Mouse (Mus musculus): ENCODE data around the gene Mlip.

DNA sequence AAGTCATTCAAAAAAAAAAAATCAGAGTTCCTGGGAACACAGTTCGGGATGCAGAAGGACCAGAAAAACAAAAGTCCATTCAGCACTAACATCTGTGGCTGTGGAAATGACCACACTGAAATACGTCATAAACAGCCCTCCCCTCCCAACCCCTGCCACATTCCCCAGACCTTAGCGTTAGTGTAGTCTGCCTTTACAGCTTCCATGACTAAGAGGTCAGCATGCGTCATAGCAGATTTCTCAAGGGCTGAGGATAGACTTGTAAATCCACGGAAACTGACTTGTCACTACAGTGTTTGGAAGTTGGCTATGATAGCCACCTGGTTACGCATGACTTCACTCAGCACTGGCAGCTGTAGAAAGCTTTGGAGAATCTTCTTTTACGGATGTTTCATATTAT is 8.5 kb downstream of the Mlip start:
- no peak for TF ChIP-seq FLI1 (IDR thresholded peaks at IDR 0.05; ENCODE audit: low read length)
- no peak for TF ChIP-seq GATA1 (IDR thresholded peaks at IDR 0.05; ENCODE audit: borderline replicate concordance, low read length)
